Mouse (Mus musculus) megakaryocyte, embryonic 14.5 days (primary cell): ENCODE data around the gene B4galt4. TPM values are rescaled to one million over a fixed set of nuclear protein-coding genes. Genes with fewer than 3 reads are reported as not detected.

Experiments
- H3K27me3 ChIP-seq: replicated peaks from 2 replicates; pipeline ENCODE3; 2012; ENCODE audit warnings: inconsistent platforms
- H3K36me3 ChIP-seq: replicated peaks from 2 replicates; pipeline ENCODE3; 2012; ENCODE audit warnings: low read length, inconsistent platforms, mixed read lengths
- H3K4me1 ChIP-seq: 2 replicates; pipeline ENCODE4 v1.6.1; 2012; ENCODE audit warnings: inconsistent platforms
- H3K4me3 ChIP-seq: replicated peaks from 2 replicates; pipeline ENCODE3; 2012; ENCODE audit warnings: moderate library complexity, mild to moderate bottlenecking, inconsistent platforms
- H3K9me3 ChIP-seq: 2 replicates; pipeline ENCODE4 v1.6.1; 2012; ENCODE audit warnings: inconsistent platforms
- FLI1 ChIP-seq: IDR thresholded peaks from 2 replicates; pipeline ENCODE4 v1.6.1; 2012; ENCODE audit warnings: low read length, inconsistent platforms, mixed read lengths
- GATA1 ChIP-seq: IDR thresholded peaks from 3 replicates; pipeline ENCODE4 v1.6.1; 2012; ENCODE audit warnings: mixed read lengths, low read length, inconsistent platforms, borderline replicate concordance
- polyA plus RNA-seq: library from polyadenylated mRNA; stranded (reverse); fragments of >175 nt; gene quantifications from 2 replicates; pipeline ENCODE4 v1.2.3, GENCODE M21; 2012; ENCODE audit warnings: low replicate concordance; ENCODE audit not compliant: insufficient read depth

B4galt4 gene
- polyA plus RNA-seq, 1 experiment, result not detected

DNA sequence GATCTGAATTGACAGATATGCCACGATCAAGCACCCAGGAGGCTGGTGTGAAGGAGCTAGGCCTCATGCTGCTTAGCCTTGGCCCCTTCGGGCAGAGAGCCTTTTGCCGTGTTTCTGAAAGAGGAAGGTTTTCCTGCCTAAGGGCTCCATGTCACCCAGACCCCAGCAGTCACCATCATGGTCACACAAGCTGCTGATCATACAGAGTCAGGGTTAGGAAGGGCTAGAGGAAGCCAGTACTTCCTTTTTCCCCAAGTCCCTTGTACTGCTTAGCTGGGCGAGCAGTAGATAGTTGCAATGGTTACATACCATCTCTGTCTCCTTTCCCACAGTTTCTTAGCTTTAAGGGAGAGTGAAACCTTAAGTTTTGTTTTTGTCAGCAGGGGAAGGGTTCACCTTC lies 21.4 kb downstream of the B4galt4 start:
- peaks cover 8% of the 10 kb centered on the region; the same call in 1 of the 2 replicates for H3K4me1 ChIP-seq
- H3K9me3 ChIP-seq, result no peaks in the 10 kb centered on the region; the same call in 1 of the 2 replicates
- H3K36me3 ChIP-seq, result no peaks in the 10 kb centered on the region
- peaks cover 3% of the 10 kb centered on the region for H3K27me3 ChIP-seq
- H3K4me3 ChIP-seq, result no peak overlapping the region
- no peak for TF ChIP-seq FLI1
- TF ChIP-seq GATA1, result no peak

DNA sequence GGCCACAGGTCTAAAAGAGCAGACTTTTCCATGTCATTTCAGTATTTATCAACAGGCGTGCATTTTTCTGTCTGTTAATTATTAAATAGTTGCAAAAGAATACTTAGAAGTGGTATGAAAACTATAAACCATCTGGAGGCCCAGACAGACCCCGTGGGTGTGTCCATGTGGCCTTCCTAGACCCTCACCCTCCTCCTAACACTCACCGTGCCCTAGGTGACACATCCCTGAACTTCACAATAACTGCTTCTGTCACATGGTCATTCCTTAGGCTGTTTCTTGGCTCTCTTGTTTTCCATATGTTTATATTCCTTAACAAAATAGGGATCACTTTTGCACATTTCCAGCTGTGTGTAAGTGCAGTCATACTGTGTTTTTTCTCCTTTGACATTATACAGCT lies 24.6 kb downstream of the B4galt4 start:
- Histone ChIP-seq H3K4me3 (no peak overlapping the region), H3K36me3 (no peaks in the 10 kb centered on the region), H3K27me3 (peaks cover 3% of the 10 kb centered on the region), H3K9me3 (no peaks in the 10 kb centered on the region), H3K4me1 (no peaks in the 10 kb centered on the region; the same call in 1 of the 2 replicates)
- TF ChIP-seq FLI1, result no peak
- no peak for TF ChIP-seq GATA1

DNA sequence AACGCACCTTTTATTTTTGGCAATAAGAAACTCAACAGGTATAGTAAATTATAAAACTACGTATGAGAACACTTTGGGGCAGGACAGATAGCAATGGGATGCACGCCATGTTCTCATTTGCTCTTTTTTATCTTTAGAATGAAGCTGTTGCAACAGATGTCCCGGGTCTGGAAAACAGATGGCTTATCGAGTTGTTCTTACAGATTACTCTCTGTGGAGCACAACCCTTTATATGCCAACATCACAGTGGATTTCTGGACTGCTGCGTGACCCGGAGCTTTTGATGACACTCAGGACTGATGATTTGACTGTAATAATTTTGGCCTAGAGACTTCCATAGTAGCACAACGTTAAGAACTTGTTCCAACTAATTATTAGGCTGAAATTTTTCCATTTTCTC lies 25.7 kb downstream of the B4galt4 start:
- H3K9me3 ChIP-seq, result no peaks in the 10 kb centered on the region
- TF ChIP-seq GATA1 (no peak), FLI1 (no peak)
- H3K36me3 ChIP-seq, result no peaks in the 10 kb centered on the region
- peaks cover 11% of the 10 kb centered on the region for H3K27me3 ChIP-seq
- no peaks in the 10 kb centered on the region; the same call in 1 of the 2 replicates for H3K4me1 ChIP-seq
- H3K4me3 ChIP-seq, result no peak overlapping the region

DNA sequence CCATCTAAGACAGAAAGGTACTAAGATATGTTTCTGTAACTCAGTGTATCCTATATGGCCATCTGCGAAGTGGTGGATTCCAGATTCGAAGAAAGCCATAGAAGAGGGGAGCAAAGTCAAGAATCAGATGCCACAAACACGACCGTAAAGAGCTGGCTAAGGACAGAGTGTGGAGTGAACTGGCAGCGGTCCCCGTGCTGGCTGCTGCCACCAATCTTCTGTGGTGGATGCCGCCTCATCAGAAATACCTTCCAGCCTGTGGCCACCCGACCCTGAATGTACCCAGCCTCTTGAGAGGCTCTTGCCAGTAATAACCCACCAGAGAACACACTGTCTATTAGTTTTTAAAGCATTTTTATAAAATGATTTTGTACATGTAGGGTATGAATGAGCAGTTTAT lies 26.3 kb downstream of the B4galt4 start:
- peaks cover 14% of the 10 kb centered on the region for H3K27me3 ChIP-seq
- no peak overlapping the region for H3K4me3 ChIP-seq
- H3K36me3 ChIP-seq, result no peaks in the 10 kb centered on the region
- H3K4me1 ChIP-seq, result no peaks in the 10 kb centered on the region; the same call in 1 of the 2 replicates
- H3K9me3 ChIP-seq, result no peaks in the 10 kb centered on the region
- TF ChIP-seq GATA1 (no peak), FLI1 (no peak)

DNA sequence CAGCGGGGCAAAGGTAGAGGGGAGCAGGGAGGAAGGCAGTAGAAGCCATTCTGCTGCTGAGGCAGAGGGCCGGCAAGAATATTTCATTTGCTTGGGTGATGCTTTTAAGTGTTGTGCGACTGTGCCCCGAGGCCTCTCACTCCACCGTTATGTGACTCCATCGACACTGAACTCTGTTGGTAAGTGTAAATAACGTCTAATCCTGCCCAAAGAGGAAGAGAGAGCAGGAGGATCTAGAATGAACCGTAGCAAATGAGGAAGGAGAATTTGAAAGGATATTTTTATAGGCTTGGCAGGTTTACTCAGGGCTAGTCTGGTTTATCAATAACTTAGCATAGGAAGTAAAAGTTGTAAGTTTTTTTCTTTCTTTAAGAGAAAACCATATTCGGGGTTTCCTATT lies 27.5 kb downstream of the B4galt4 start:
- no peak overlapping the region for H3K4me3 ChIP-seq
- TF ChIP-seq FLI1 (no peak), GATA1 (no peak)
- H3K27me3 ChIP-seq, result peaks cover 14% of the 10 kb centered on the region
- no peaks in the 10 kb centered on the region for H3K36me3 ChIP-seq
- H3K9me3 ChIP-seq, result no peaks in the 10 kb centered on the region
- H3K4me1 ChIP-seq, result no peaks in the 10 kb centered on the region

DNA sequence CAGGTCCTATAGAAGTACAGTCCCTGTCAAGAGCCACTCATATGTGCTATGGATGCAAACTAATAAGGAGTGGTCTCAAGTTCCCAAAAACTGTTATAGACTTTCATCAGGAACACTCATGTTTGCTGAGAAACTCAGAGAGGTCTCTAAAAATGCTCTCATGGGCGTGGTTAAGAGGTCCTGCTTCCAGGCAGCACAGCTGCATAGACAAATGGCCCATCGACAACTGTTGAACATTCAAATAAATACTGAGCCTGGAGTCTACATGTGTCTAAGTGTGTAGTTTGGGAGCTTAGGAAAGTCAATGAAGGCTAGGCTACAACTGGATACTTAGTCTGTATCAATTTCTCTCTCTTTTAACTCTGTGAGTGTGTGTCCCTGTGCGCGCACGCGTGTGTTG lies 29.1 kb downstream of the B4galt4 start:
- Histone ChIP-seq H3K4me1 (no peaks in the 10 kb centered on the region), H3K36me3 (no peaks in the 10 kb centered on the region), H3K27me3 (peaks cover 14% of the 10 kb centered on the region), H3K9me3 (no peaks in the 10 kb centered on the region), H3K4me3 (no peak overlapping the region)
- TF ChIP-seq GATA1 (no peak), FLI1 (no peak)

DNA sequence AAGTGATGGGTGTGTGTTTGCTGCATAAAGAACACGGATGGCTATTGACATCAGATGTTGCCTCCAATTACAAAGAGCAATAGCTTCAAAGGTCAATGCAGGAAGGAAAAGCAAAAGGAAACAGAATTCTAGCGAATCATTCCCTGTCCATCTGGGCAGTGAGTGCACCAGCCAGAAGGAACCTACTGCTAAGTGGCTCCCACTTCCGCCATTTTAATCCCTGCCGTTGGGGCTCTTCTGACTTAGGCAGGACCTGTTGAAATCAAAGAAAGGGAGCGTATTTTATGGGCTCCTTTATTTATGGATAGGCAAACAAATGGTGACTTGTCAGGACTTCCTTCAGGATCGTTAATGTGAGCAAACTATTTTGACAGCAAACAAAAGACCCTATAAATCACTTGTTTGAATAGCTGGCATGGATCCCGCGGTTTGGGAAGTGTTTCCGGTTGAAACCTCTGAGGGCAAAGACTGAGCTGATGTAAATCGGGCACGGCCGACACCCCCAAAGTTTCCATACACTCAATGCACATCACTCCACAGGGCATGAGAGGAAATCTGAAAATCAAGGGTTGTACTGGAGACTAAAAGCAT lies 30.9 kb downstream of the B4galt4 start:
- Histone ChIP-seq H3K4me1 (no peaks in the 10 kb centered on the region), H3K4me3 (no peak overlapping the region), H3K9me3 (no peaks in the 10 kb centered on the region), H3K27me3 (peaks cover 16% of the 10 kb centered on the region), H3K36me3 (no peaks in the 10 kb centered on the region)
- no peak for TF ChIP-seq GATA1
- TF ChIP-seq FLI1, result no peak

DNA sequence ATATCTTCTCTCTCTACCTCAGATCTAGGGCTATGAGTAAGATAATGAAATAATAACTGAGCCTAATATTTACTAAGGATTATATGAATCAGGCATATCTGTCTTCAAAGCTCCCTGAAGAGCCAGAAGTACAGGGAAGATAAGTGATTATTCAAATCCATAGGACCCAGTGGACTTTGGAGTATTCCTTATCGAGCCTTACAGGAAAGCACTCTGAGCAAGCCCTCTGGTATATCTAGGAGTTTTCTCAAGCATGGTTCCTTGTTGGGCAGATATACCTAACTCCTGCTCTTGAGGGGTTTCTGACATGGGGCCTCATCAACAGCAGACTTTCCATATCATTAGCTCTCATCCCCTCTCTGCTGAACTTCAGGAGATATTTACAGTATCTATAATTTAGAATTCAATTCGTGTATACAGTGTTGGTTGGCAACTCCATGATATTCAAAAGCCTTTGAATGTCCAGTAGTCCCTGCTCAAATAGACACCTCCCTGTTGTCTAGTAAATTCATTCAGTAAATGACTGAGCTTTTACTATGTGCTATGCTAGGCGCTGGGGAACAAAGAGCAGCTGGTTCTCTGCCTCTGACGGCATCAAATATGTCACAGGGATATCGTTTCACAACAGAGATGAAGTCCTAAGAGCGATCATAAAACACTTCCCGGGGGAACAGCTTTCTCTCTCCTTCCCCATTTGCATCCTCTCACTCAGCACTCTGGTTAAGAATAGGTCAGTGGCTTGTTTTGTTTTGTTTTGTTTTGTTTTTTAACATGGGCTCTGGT lies 33.1 kb downstream of the B4galt4 start:
- H3K36me3 ChIP-seq, result no peaks in the 10 kb centered on the region
- TF ChIP-seq GATA1 (no peak), FLI1 (no peak)
- peaks cover 16% of the 10 kb centered on the region for H3K27me3 ChIP-seq
- H3K4me1 ChIP-seq, result no peaks in the 10 kb centered on the region
- H3K4me3 ChIP-seq, result no peak overlapping the region
- no peaks in the 10 kb centered on the region for H3K9me3 ChIP-seq

DNA sequence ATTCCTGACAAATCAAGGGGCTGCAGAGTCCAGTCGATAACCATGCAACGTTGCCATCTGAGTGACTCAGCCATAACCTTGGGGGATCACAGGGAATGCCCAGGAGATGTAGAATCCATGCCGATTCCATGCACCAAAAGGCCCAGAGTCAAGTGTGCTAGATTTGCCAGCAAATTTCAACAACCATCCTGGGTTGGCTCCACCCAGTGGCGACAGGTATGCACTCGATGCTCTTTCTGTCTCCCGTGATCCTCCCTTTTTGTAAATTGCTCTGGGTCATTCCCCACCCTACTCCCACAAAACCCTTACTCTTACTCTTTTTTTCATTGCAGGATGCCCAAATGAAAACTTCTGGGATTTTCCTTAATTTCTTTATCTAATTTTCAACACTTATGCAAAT lies 34.3 kb downstream of the B4galt4 start:
- Histone ChIP-seq H3K4me1 (no peaks in the 10 kb centered on the region), H3K4me3 (no peak overlapping the region), H3K27me3 (peaks cover 15% of the 10 kb centered on the region), H3K36me3 (no peaks in the 10 kb centered on the region), H3K9me3 (no peaks in the 10 kb centered on the region)
- TF ChIP-seq FLI1 (no peak), GATA1 (no peak)

DNA sequence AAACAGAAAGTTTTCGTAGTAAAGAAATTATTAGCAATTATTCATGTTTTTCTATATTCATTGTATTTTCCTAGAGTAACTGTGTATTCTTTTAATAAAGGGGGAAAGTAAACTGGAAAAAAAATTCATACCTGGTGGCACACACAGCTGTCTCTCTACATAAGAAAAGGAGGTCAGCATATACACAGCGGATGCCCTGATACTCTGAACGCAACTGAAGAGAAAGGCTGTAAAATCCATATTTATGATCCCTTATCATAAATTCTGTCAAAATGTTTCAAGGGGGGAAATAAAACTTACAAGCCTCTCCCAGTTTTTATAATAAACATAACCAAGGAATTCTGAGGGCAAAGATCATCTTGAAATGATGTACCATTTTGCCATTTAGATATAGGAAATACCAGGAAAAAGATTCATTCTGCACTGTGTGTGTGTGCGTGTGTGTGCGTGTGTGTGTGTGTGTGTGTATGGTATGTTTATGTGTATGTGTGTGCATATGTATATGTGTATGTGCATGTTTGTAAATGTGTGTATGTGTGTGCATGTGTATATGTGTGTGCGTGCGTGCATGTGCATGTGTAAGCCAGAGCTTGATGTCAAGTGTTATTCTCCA lies 39.0 kb downstream of the B4galt4 start:
- H3K4me3 ChIP-seq, result no peak overlapping the region
- H3K9me3 ChIP-seq, result no peaks in the 10 kb centered on the region
- H3K4me1 ChIP-seq, result no peaks in the 10 kb centered on the region
- TF ChIP-seq GATA1 (no peak), FLI1 (no peak)
- H3K27me3 ChIP-seq, result peaks cover 5% of the 10 kb centered on the region
- H3K36me3 ChIP-seq, result no peaks in the 10 kb centered on the region
